Mouse (Mus musculus): Measurements from ENCODE around the gene Dnaja3. TPM values are rescaled to one million over a fixed set of nuclear protein-coding genes. Genes with fewer than 3 reads are reported as not detected.

The Dnaja3 gene
- polyA plus RNA-seq, 1 experiment: 72.9 TPM

DNA sequence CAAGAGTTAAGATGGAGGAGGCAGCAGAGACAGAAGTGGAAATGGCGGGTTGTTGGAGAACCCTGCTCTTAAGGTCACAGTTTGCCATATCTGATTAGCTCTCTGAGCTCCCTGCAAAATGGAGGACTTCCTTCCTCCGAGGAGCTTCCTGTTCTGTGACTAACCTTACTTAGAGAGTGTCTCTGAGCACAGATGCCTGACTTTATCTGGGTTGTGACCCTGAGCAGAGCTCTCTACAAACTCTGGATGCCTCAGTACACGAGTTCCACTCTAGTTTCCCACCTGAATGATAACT is 83.1 kb downstream of the Dnaja3 start:
- no peak for DNase-seq
- Histone ChIP-seq H3K27me3 (replicated peaks; ENCODE audit: control insufficient read depth, insufficient read depth, low read length) (no peaks in the 10 kb centered on the region), H3K4me3 (ENCODE audit: insufficient read depth, low read depth, low read length) (no peak overlapping the region), H3K4me1 (ENCODE audit: control insufficient read depth, insufficient read depth, low read length) (no peaks in the 10 kb centered on the region; the same call in 1 of the 2 replicates), H3K27ac (ENCODE audit: insufficient read depth, low read depth, low read length) (no peak overlapping the region), H3K36me3 (ENCODE audit: control insufficient read depth, insufficient read depth, low read length) (no peaks in the 10 kb centered on the region)
- TF ChIP-seq CTCF (conservative IDR thresholded peaks at IDR 0.05; ENCODE audit: insufficient read depth, insufficient read length, low read depth, low read length) (no peak), POLR2A (IDR thresholded peaks at IDR 0.05; ENCODE audit: low read depth, low read length) (no peak)
- 70% methylated on average over 3 of the region's 3 CpGs for WGBS

DNA sequence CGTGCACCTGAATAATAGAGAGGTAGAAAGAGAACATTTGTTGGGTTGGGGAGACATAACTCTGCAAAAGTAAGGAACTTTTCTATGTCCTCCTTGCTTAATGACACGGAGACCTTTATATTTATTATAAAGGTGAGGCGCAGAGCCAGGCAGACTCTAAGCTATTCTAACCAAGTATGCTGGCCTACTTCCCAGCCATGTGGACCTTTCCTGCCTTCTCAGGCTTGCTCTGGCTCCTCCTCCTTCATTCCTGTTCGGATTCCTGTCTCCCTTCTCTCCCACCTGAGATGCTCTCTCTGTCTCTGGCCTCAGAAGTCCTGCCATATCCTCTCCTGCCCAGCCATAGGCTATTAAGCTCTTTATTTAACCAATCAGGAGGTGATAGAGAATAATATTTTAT is 85.5 kb downstream of the Dnaja3 start:
- 52% methylated on average over 4 of the region's 4 CpGs for WGBS
- no peak for TF ChIP-seq CTCF (conservative IDR thresholded peaks at IDR 0.05; ENCODE audit: insufficient read depth, insufficient read length, low read depth, low read length)
- no peak for TF ChIP-seq POLR2A (IDR thresholded peaks at IDR 0.05; ENCODE audit: low read depth, low read length)

DNA sequence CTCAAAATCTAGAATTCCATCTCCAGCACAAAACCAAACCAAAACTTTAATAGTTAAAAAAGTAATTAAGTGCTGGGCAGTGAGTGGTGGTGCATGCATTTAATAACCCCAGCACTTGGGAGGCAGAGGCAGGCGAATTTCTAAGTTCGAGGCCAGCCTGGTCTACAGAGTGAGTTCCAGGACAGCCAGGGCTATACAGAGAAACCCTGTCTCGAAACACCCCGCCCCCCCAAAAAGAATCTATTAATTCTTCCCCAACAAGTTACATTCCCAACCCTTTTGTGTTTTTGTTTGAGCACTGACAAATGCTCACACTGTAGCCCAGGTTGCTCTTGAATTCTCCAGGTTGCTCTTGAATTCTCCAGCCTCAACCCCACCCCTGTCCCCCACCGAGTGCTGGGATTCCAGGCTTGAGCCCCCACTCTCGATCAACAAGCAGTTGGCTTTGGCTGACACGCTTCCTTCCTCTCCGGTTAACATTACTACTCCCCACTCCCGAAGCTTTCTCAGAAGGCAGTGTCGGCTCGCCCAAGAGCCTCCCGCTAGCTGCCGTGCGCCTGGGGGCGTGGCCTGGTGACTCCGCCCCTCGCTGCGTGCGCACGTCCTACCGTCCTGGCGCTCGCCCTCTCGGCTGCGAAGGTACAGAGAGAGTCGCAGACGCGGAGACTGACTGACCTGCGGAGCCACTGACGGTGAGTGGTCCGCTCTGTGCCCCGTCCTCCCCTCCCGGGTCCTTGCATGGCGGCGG is 86.2 kb downstream of the Dnaja3 start, which contains the start of gene Hmox2:
TSS of gene Hmox2 (plus strand) at position 582 of the 748 bp plus-strand sequence.
- H3K4me1 ChIP-seq (ENCODE audit: control insufficient read depth, insufficient read depth, low read length): no peaks in the 10 kb centered on the region
- H3K27ac ChIP-seq (ENCODE audit: insufficient read depth, low read depth, low read length): peak within 1 kb of the TSS; percentile 97
- TF ChIP-seq POLR2A (IDR thresholded peaks at IDR 0.05; ENCODE audit: low read depth, low read length): peak; percentile 97
- TF ChIP-seq CTCF (conservative IDR thresholded peaks at IDR 0.05; ENCODE audit: insufficient read depth, insufficient read length, low read depth, low read length): no peak
- H3K36me3 ChIP-seq (ENCODE audit: control insufficient read depth, insufficient read depth, low read length): no peaks in the 10 kb centered on the region
- no peaks in the 10 kb centered on the region for H3K27me3 ChIP-seq (replicated peaks; ENCODE audit: control insufficient read depth, insufficient read depth, low read length)
- peak; percentile 96 for DNase-seq
- peak within 1 kb of the TSS; percentile 95 for H3K4me3 ChIP-seq (ENCODE audit: insufficient read depth, low read depth, low read length)
- WGBS: 5% methylated on average over 35 of the region's 35 CpGs

More for the DNA sequence above, 85.5 kb downstream of the Dnaja3 start:
- no peak overlapping the region for H3K27ac ChIP-seq (ENCODE audit: insufficient read depth, low read depth, low read length)
- no peak overlapping the region for H3K4me3 ChIP-seq (ENCODE audit: insufficient read depth, low read depth, low read length)
- no peaks in the 10 kb centered on the region for H3K36me3 ChIP-seq (ENCODE audit: control insufficient read depth, insufficient read depth, low read length)
- H3K27me3 ChIP-seq (replicated peaks; ENCODE audit: control insufficient read depth, insufficient read depth, low read length): no peaks in the 10 kb centered on the region
- DNase-seq: peak; percentile 63
- no peaks in the 10 kb centered on the region for H3K4me1 ChIP-seq (ENCODE audit: control insufficient read depth, insufficient read depth, low read length)

DNA sequence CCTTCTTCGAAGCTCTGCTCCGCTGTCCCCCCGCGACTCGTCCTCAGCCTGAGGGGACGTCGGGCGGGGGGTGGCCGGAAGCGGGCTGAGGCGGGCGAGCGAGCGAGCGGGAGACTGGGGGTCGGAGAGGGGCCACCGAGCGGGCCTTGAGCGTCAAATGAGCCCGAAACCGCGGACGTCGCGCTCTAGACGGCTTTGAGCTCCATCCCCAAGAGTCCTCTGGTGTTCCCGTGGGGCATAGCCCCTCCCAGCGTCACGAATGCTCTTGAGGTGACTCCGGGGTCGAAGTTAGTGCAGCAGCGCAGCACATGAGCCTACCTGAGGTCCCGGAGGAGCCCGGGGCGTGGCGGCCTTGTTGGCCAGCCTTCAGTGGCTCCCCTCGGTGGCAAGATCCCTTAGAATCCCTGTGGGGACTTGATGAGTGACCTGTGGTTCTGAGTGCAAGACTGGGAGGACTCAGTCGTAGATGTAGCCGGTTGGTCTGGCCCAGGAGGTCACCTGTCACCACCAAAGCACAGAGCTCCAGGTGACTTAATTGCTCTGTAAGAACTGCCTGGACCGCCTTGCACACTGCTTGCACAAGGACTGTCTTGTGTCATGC is 86.8 kb downstream of the Dnaja3 start:
- 0 out of 2 replicates have a peak, but pooled peaks cover 3% of the 10 kb centered on the region for H3K4me1 ChIP-seq (ENCODE audit: control insufficient read depth, insufficient read depth, low read length)
- peak; percentile 66 for DNase-seq
- H3K27me3 ChIP-seq (replicated peaks; ENCODE audit: control insufficient read depth, insufficient read depth, low read length): no peaks in the 10 kb centered on the region
- H3K4me3 ChIP-seq (ENCODE audit: insufficient read depth, low read depth, low read length): peak overlapping the region; percentile 95
- H3K27ac ChIP-seq (ENCODE audit: insufficient read depth, low read depth, low read length): peak overlapping the region; percentile 97
- H3K36me3 ChIP-seq (ENCODE audit: control insufficient read depth, insufficient read depth, low read length): no peaks in the 10 kb centered on the region
- WGBS: 1% methylated on average over 40 of the region's 40 CpGs
- TF ChIP-seq POLR2A (IDR thresholded peaks at IDR 0.05; ENCODE audit: low read depth, low read length) (no peak), CTCF (conservative IDR thresholded peaks at IDR 0.05; ENCODE audit: insufficient read depth, insufficient read length, low read depth, low read length) (no peak)

DNA sequence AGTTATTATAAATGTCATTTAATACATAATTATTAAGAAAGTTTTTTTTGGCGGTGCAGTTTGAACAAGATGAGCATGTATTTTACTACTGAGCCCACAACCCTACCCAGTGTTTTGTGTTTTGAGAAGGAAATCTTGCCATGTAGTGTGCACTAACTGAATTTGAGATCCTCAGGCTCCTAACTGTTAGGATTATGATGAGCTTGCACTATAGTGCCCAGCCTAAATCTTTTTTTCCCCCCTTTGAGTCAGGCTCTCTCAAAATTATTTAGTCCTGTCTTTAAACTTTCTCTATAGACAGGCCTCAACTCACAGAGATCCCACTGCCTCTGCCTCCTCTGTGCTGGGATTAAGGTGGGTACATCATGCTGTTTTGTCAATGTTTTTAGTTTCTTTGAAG is 87.7 kb downstream of the Dnaja3 start:
- Histone ChIP-seq H3K4me3 (ENCODE audit: insufficient read depth, low read depth, low read length) (no peak overlapping the region), H3K27ac (ENCODE audit: insufficient read depth, low read depth, low read length) (no peak overlapping the region)
- 91% methylated on average over 1 of the region's 1 CpGs for WGBS

DNA sequence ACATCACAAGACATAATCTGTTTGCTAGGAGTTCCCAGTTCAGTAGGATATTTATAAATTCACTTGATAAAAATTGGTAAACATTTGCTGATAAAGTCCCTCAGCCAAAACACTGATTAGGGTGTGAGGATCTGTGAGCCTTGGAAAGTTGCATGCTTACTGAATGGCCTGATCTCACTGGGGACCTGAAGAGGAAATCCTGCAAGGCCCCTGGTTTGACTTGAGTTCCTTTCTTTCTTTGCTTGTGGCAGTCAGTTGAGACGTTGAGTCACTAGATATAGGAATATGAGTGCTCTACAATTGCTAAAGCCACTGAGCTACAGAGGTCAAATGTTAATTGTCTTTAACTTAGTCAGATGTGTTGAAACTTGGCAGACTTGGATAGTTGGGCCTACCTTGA is 88.2 kb downstream of the Dnaja3 start:
- TF ChIP-seq CTCF (conservative IDR thresholded peaks at IDR 0.05; ENCODE audit: insufficient read depth, insufficient read length, low read depth, low read length) (no peak), POLR2A (IDR thresholded peaks at IDR 0.05; ENCODE audit: low read depth, low read length) (no peak)
- Histone ChIP-seq H3K4me3 (ENCODE audit: insufficient read depth, low read depth, low read length) (no peak overlapping the region), H3K4me1 (ENCODE audit: control insufficient read depth, insufficient read depth, low read length) (0 out of 2 replicates have a peak, but pooled peaks cover 3% of the 10 kb centered on the region), H3K27me3 (replicated peaks; ENCODE audit: control insufficient read depth, insufficient read depth, low read length) (no peaks in the 10 kb centered on the region), H3K36me3 (ENCODE audit: control insufficient read depth, insufficient read depth, low read length) (no peaks in the 10 kb centered on the region), H3K27ac (ENCODE audit: insufficient read depth, low read depth, low read length) (no peak overlapping the region)
- 17% methylated on average over 1 of the region's 1 CpGs for WGBS
- DNase-seq: peak; percentile 24

More for the DNA sequence above, 87.7 kb downstream of the Dnaja3 start:
- Histone ChIP-seq H3K4me1 (ENCODE audit: control insufficient read depth, insufficient read depth, low read length) (0 out of 2 replicates have a peak, but pooled peaks cover 3% of the 10 kb centered on the region), H3K27me3 (replicated peaks; ENCODE audit: control insufficient read depth, insufficient read depth, low read length) (no peaks in the 10 kb centered on the region), H3K36me3 (ENCODE audit: control insufficient read depth, insufficient read depth, low read length) (no peaks in the 10 kb centered on the region)
- no peak for TF ChIP-seq POLR2A (IDR thresholded peaks at IDR 0.05; ENCODE audit: low read depth, low read length)
- TF ChIP-seq CTCF (conservative IDR thresholded peaks at IDR 0.05; ENCODE audit: insufficient read depth, insufficient read length, low read depth, low read length): no peak
- DNase-seq: no peak

DNA sequence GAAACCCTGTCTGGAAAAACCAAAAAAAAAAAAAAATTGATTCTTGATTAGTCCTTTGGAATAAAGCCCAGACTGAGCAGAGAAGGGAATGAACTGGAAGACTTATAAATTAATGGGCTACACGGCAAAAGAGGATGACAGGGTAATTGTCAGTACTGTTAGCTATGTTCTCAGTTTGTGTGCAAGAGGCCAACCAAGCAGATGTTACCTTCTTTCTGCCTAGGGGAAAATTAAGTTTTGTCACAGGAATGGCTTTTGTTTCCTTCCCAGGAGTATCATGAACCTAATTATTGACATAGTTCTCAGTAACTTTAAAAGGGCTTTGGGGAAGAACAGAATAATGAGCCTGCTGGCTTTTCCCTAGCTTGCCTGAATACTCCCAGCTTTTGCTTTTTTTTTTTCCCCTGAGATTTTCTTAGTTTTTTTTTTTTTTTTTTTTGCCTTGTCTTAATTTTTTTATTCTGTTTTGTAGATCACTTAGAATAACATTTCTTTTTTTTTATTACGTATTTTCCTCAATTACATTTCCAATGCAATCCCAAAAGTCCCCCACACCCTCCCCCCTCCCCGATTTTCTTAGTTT is 91.1 kb downstream of the Dnaja3 start:
- Histone ChIP-seq H3K4me1 (ENCODE audit: control insufficient read depth, insufficient read depth, low read length) (peaks cover 11% of the 10 kb centered on the region), H3K27ac (ENCODE audit: insufficient read depth, low read depth, low read length) (no peak overlapping the region), H3K27me3 (replicated peaks; ENCODE audit: control insufficient read depth, insufficient read depth, low read length) (no peaks in the 10 kb centered on the region), H3K4me3 (ENCODE audit: insufficient read depth, low read depth, low read length) (no peak overlapping the region), H3K36me3 (ENCODE audit: control insufficient read depth, insufficient read depth, low read length) (no peaks in the 10 kb centered on the region)
- TF ChIP-seq CTCF (conservative IDR thresholded peaks at IDR 0.05; ENCODE audit: insufficient read depth, insufficient read length, low read depth, low read length): no peak
- TF ChIP-seq POLR2A (IDR thresholded peaks at IDR 0.05; ENCODE audit: low read depth, low read length): no peak
- 55% methylated on average over 3 of the region's 3 CpGs for WGBS
- DNase-seq: no peak

Data from kidney, adult 2 months (tissue).